Mouse (Mus musculus) heart, embryonic 16.5 days (tissue): Measurements from ENCODE around the gene Prmt7. TPM values are rescaled to one million over a fixed set of nuclear protein-coding genes. Genes with fewer than 3 reads are reported as not detected.

Source experiments
- ATAC-seq: fragments of 200-750 bp; cut with Nextera tagmentation; replicated peaks from 2 replicates; pipeline ENCODE4 v1.8.0; 2017; ENCODE audit warnings: moderate number of reproducible peaks; ENCODE audit not compliant: insufficient read depth, low FRiP score; ENCODE audit errors: extremely low read depth
- H3K27ac ChIP-seq: fragments of 300-500 bp; sonication (generic); 2 replicates; pipeline ENCODE4 v1.5.1; 2014; ENCODE audit warnings: mild to moderate bottlenecking, low read length, control low read depth, moderate library complexity
- H3K27me3 ChIP-seq: fragments of 300-500 bp; sonication (generic); 2 replicates; pipeline ENCODE4 v1.6.1; 2014; ENCODE audit warnings: low read length, mixed read lengths; ENCODE audit not compliant: control insufficient read depth, insufficient read depth
- H3K36me3 ChIP-seq: fragments of 300-500 bp; sonication (generic); 2 replicates; pipeline ENCODE4 v1.6.1; 2014; ENCODE audit not compliant: control insufficient read depth, insufficient read depth
- H3K4me1 ChIP-seq: fragments of 300-500 bp; sonication (generic); 2 replicates; pipeline ENCODE4 v1.6.1; 2014; ENCODE audit warnings: low read length, mixed read lengths; ENCODE audit not compliant: control insufficient read depth, insufficient read depth
- H3K4me2 ChIP-seq: fragments of 300-500 bp; sonication (generic); 2 replicates; pipeline ENCODE4 v1.6.1; 2014; ENCODE audit warnings: low read depth, mild to moderate bottlenecking, control low read depth, low read length
- H3K4me3 ChIP-seq: fragments of 300-500 bp; sonication (generic); 2 replicates; pipeline ENCODE4 v1.5.1; 2014; ENCODE audit warnings: mild to moderate bottlenecking, control low read depth, low read length
- H3K9ac ChIP-seq: fragments of 300-500 bp; sonication (generic); 2 replicates; pipeline ENCODE4 v1.6.1; 2014; ENCODE audit warnings: low read length, control low read depth
- H3K9me3 ChIP-seq: fragments of 300-500 bp; sonication (generic); replicated peaks from 2 replicates; pipeline ENCODE4 v1.6.1; 2016; ENCODE audit warnings: low read length; ENCODE audit not compliant: control insufficient read depth
- WGBS: fragments of 180-500 bp; shearing (Covaris S2); extraction: QIAGEN DNeasy Blood & Tissue Kit; methylation state at CpG from one replicate; pipeline ENCODE4 v1.1.7; 2014; 5-methylcytosine and 5-hydroxymethylcytosine counted together
- polyA plus RNA-seq: library from polyadenylated mRNA; unstranded; fragments of >200 nt; fragmentation: Nextera tagmentation; extraction: Ambion mirVana; gene quantifications from 2 replicates; pipeline ENCODE4 v1.2.1, GENCODE M21; 2015

Gene Prmt7
- polyA plus RNA-seq, 1 experiment from 2014 or later: 34.4 TPM

DNA sequence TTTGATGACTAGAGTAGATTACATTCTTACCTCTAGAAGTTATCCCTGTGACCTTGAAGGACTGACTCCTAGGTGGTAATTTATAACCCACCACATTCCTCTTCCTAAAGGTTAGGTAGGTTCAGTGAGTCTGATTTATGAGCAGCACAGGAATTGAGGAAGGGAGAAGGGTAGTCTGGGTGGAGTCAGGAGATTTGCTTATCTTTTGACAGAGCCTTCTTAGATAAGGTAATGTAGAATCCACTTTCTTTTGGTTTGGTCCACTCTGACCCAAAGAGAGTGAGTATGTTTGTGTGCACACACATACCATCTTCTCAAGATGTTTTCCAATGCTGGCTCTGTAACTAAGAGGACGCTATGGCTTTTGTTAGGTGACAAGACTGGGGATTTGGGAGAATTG is 33.1 kb upstream of the Prmt7 start:
- no peak overlapping the region for H3K27ac ChIP-seq
- peaks cover 2% of the 10 kb centered on the region; the same call in 1 of the 2 replicates for H3K4me1 ChIP-seq
- no peak overlapping the region for H3K4me3 ChIP-seq
- H3K9me3 ChIP-seq: no peaks in the 10 kb centered on the region
- no peak overlapping the region for H3K9ac ChIP-seq
- H3K36me3 ChIP-seq: no peaks in the 10 kb centered on the region
- no peak overlapping the region for H3K4me2 ChIP-seq
- no peak for ATAC-seq
- 61% methylated on average over 1 of the region's 1 CpGs for WGBS
- H3K27me3 ChIP-seq: no peaks in the 10 kb centered on the region

DNA sequence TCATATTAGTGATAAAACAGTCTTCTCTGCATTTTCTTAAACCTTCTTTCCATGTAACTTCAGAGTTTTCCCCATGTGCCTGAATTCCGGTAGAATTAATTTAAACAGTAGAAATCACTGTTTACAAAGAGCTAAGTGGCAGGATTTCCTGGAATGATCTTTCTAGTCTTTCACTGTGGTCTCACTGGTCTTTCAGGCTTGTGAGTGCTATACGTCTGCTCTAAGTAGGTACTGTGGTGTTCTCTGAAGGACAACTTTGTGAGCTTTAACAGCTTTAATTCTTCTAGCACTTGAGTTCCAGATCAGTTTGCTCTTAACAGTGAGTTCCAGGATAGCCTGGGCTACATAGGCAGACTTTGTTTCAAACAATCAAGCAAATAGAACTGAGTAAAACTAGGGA is 32.3 kb upstream of the Prmt7 start:
- Histone ChIP-seq H3K4me2 (no peak overlapping the region), H3K27me3 (no peaks in the 10 kb centered on the region), H3K4me3 (no peak overlapping the region), H3K9ac (no peak overlapping the region), H3K9me3 (no peaks in the 10 kb centered on the region), H3K4me1 (peaks cover 2% of the 10 kb centered on the region; the same call in 1 of the 2 replicates), H3K27ac (no peak overlapping the region), H3K36me3 (no peaks in the 10 kb centered on the region)
- ATAC-seq: no peak
- 61% methylated on average over 2 of the region's 2 CpGs for WGBS

DNA sequence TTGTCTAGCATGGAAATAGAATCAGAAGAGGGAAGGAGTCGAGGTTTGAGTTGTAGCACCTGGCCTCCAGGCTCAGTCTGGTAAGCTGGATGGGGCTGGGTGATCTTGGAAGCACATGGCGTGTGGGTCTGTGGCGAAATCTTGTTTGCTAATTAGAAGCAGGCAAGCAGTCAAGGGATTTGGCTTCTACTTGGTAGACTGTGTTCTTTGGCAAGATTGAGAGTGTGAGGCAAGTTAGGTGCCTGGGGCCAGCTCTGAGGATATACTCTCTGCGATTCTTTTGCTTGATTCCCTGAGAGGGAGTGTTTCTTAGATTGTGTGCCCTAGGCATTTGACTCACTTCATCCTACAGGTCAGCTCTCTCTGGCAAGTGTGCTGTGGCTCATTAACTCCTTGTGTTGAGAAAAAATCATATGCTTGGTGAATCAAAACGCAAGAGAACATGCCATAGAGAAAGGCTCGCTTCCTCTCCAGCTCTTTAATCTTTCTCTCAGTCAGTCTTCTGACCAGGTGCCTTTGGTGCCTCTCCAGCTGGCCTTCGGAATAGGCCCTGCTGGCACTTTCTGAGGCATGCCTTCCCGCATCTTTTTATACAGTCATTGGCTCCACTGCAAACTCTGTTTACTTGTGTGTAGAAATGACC is 25.0 kb upstream of the Prmt7 start:
- 87% methylated on average over 8 of the region's 8 CpGs for WGBS
- Histone ChIP-seq H3K4me2 (no peak overlapping the region), H3K4me3 (no peak overlapping the region), H3K27me3 (no peaks in the 10 kb centered on the region), H3K27ac (no peak overlapping the region), H3K36me3 (peaks cover 10% of the 10 kb centered on the region; the same call in 1 of the 2 replicates), H3K9ac (no peak overlapping the region), H3K4me1 (no peaks in the 10 kb centered on the region), H3K9me3 (no peaks in the 10 kb centered on the region)
- ATAC-seq: no peak

DNA sequence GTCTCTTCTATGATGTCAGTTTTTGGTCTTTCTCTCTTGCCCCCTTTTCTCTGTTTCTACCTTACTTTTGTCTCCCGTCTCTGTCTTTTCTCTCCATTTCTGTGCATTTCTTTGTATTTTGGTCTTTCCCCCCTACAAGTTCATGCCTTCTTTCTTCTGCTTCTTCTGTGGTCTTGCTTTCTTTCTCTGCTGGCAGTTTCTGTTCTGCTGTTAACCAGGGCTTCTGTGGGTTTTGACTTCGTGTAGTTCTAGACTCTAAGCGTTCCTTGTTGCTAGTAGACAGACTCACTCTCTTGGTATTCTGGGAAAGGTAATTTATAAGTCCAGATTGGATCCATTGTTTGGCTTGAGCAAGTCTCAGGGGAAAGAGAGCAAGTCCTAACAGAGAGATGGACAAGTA is 24.3 kb upstream of the Prmt7 start:
- no peak overlapping the region for H3K4me3 ChIP-seq
- H3K36me3 ChIP-seq: peaks cover 10% of the 10 kb centered on the region; the same call in 1 of the 2 replicates
- H3K4me1 ChIP-seq: no peaks in the 10 kb centered on the region
- H3K27me3 ChIP-seq: no peaks in the 10 kb centered on the region
- WGBS: 90% methylated on average over 3 of the region's 3 CpGs
- no peak overlapping the region for H3K27ac ChIP-seq
- H3K9ac ChIP-seq: no peak overlapping the region
- no peak overlapping the region for H3K4me2 ChIP-seq
- no peak for ATAC-seq
- H3K9me3 ChIP-seq: no peaks in the 10 kb centered on the region

DNA sequence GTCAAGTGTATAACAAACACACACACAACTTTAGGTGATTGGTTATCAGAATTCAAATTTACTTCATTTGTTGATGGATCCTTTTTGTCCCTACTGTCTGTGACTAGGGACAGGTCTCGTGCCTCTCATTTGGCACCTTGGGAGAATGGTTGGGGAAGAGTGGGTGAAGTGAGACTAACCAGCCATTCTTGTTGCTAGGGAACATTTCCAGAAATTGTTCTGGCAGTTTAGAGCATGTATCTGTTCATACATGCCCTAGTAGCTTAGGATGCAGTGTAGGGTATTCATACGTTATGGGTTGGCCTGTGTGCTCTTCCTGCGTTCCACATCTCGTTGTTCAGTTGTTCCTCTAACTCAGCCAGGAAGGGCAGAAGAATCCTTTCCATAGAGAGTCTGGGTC is 21.6 kb upstream of the Prmt7 start:
- Histone ChIP-seq H3K36me3 (peaks cover 18% of the 10 kb centered on the region), H3K27ac (no peak overlapping the region), H3K4me2 (no peak overlapping the region), H3K4me3 (no peak overlapping the region), H3K4me1 (no peaks in the 10 kb centered on the region), H3K9ac (no peak overlapping the region), H3K9me3 (no peaks in the 10 kb centered on the region), H3K27me3 (no peaks in the 10 kb centered on the region)
- no peak for ATAC-seq
- WGBS: 88% methylated on average over 4 of the region's 4 CpGs

DNA sequence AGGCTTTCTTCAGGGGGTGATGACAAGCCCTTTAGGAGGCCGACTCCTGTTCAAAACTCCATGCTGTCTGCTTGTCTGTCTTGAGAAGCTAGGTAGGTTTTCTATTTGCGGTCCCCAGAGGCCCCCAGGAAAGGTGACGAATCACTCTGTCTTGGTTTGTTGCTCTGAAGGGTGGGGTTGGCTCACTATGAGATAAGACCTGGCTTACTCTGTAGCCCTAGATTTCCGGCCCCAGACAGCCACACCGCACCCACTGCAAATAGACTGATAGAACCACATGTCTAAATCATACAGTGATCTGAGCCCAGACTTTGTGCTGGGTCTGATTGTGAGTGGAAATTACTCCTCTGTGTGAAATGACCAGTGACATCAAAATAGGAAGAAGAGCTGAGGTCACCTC is 19.1 kb upstream of the Prmt7 start:
- Histone ChIP-seq H3K27me3 (no peaks in the 10 kb centered on the region), H3K4me1 (no peaks in the 10 kb centered on the region), H3K9ac (no peak overlapping the region), H3K9me3 (no peaks in the 10 kb centered on the region), H3K4me3 (no peak overlapping the region), H3K36me3 (peaks cover 33% of the 10 kb centered on the region), H3K4me2 (no peak overlapping the region), H3K27ac (no peak overlapping the region)
- WGBS: 51% methylated on average over 5 of the region's 5 CpGs
- ATAC-seq: no peak

DNA sequence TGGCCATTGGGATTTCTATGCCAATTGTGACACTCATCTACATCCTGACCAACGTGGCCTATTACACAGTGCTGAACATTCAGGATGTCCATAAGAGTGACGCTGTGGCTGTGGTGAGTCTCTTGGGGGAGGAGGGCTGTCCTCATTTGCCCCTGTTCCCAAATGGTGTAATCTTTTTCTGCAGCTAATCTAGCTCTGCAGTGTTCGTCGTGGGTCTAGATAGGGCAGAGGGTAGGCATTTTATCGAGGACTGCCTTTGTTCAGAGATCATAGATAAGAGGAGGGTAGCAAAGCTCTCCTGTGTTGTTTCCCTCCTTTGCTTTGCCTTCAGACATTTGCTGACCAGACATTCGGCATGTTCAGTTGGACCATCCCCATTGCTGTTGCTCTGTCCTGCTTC is 17.6 kb upstream of the Prmt7 start:
- Histone ChIP-seq H3K27me3 (no peaks in the 10 kb centered on the region), H3K36me3 (peaks cover 34% of the 10 kb centered on the region), H3K4me1 (no peaks in the 10 kb centered on the region), H3K27ac (no peak overlapping the region), H3K4me2 (no peak overlapping the region), H3K9ac (no peak overlapping the region), H3K4me3 (no peak overlapping the region), H3K9me3 (no peaks in the 10 kb centered on the region)
- 65% methylated on average over 6 of the region's 6 CpGs for WGBS
- ATAC-seq: no peak

DNA sequence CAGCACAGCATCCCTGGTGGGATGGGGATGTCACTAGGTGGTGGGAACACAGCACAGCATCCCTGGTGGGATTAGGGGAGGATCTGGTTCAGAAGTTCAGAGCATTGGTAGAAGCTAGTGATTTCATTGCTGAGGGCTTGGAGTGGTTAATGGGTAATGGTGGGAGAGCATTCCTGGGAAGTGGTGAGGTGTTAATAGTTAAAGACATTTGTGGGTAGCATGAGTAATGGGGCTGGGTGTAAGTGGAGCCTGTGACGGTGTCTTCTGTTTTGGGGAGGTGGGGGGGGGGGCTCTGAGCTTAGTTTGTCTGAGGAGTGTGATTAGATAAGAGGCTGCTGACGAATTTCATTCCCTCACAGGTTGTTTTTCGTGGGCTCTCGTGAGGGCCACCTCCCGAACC is 16.7 kb upstream of the Prmt7 start:
- WGBS: 48% methylated on average over 5 of the region's 5 CpGs
- H3K4me3 ChIP-seq: no peak overlapping the region
- H3K27me3 ChIP-seq: no peaks in the 10 kb centered on the region
- no peak overlapping the region for H3K4me2 ChIP-seq
- no peak for ATAC-seq
- no peaks in the 10 kb centered on the region for H3K4me1 ChIP-seq
- H3K27ac ChIP-seq: no peak overlapping the region
- H3K9me3 ChIP-seq: no peaks in the 10 kb centered on the region
- peaks cover 36% of the 10 kb centered on the region for H3K36me3 ChIP-seq
- H3K9ac ChIP-seq: no peak overlapping the region

DNA sequence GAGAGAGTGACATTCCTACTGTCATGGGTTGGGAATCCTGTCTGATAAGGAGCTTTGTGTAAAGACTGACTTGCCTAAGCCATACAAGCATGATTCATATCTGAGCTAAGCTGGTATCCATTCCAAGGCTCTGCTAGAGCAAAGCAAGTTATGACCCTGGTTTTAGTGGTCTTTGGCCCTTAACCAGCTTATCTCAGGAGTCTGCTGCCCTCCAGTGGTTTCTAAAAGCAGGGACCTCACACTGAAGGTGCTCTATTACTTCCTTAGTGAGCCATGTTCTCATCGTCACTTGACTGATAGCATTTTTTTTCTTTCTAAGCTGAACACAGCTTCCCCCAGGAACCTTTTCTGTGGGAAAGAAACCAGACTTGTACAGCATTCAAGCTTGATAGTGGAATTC is 12.0 kb upstream of the Prmt7 start:
- peaks cover 45% of the 10 kb centered on the region for H3K36me3 ChIP-seq
- no peak for ATAC-seq
- no peak overlapping the region for H3K9ac ChIP-seq
- no peaks in the 10 kb centered on the region for H3K9me3 ChIP-seq
- no peak overlapping the region for H3K4me3 ChIP-seq
- no peaks in the 10 kb centered on the region for H3K4me1 ChIP-seq
- no peak overlapping the region for H3K27ac ChIP-seq
- 13% methylated on average over 1 of the region's 1 CpGs for WGBS
- no peak overlapping the region for H3K4me2 ChIP-seq
- H3K27me3 ChIP-seq: no peaks in the 10 kb centered on the region
